Mouse (Mus musculus) liver, adult 2 months (tissue): ENCODE measurements around the gene Tmcc3. TPM values are rescaled to one million over a fixed set of nuclear protein-coding genes. Genes with fewer than 3 reads are reported as not detected.

Source experiments
- DNase-seq: peaks from one replicate; pipeline ENCODE4 v3.0.0-alpha.2; 2011; ENCODE audit warnings: low read depth, low spot score; ENCODE audit errors: extremely low read depth
- H3K27ac ChIP-seq: fragments of 200-500 bp; replicated peaks from 2 replicates; pipeline ENCODE4 v1.5.1; 2012; ENCODE audit warnings: low read depth, mild to moderate bottlenecking, control low read depth, inconsistent platforms, low read length; ENCODE audit not compliant: insufficient read depth
- H3K27me3 ChIP-seq: fragments of 200-500 bp; 2 replicates; pipeline ENCODE4 v1.6.1; 2012; ENCODE audit warnings: mild to moderate bottlenecking, moderate library complexity, low read length, inconsistent platforms; ENCODE audit not compliant: control insufficient read depth, insufficient read depth
- H3K36me3 ChIP-seq: fragments of 200-500 bp; 2 replicates; pipeline ENCODE4 v1.6.1; 2012; ENCODE audit warnings: low read length, inconsistent platforms; ENCODE audit not compliant: control insufficient read depth, insufficient read depth
- H3K4me1 ChIP-seq: fragments of 200-500 bp; 2 replicates; pipeline ENCODE4 v1.6.1; 2011; ENCODE audit warnings: low read length; ENCODE audit not compliant: control insufficient read depth, insufficient read depth
- H3K4me3 ChIP-seq: fragments of 200-500 bp; 2 replicates; pipeline ENCODE4 v1.5.1; 2011; ENCODE audit warnings: low read depth, mild to moderate bottlenecking, control low read depth, low read length, moderate library complexity; ENCODE audit not compliant: insufficient read depth
- H3K79me2 ChIP-seq: fragments of 200-500 bp; 2 replicates; pipeline ENCODE4 v1.6.1; 2012; ENCODE audit warnings: inconsistent platforms, mild to moderate bottlenecking, low read length, moderate library complexity; ENCODE audit not compliant: control insufficient read depth, insufficient read depth
- H3K9ac ChIP-seq: fragments of 200-500 bp; 2 replicates; pipeline ENCODE4 v1.6.1; 2012; ENCODE audit warnings: low read depth, mild to moderate bottlenecking, control low read depth, inconsistent platforms, low read length
- CTCF ChIP-seq: fragments of 200-500 bp; IDR thresholded peaks from 2 replicates; pipeline ENCODE4 v1.5.1; 2011; ENCODE audit warnings: low read depth, low read length, control low read depth
- POLR2A ChIP-seq: fragments of 200-500 bp; IDR thresholded peaks from 2 replicates; pipeline ENCODE4 v1.6.1; 2011; ENCODE audit warnings: low read length, control low read depth; ENCODE audit not compliant: insufficient read depth; ENCODE audit errors: extremely low read depth
- WGBS: fragments of 180-500 bp; shearing (Covaris S2); methylation state at CpG from one replicate; pipeline ENCODE4 v1.1.7; 2018; 5-methylcytosine and 5-hydroxymethylcytosine counted together
- polyA plus RNA-seq: library from polyadenylated mRNA; depleted of rRNA; stranded (reverse); fragments of >200 nt; gene quantifications from 2 replicates; pipeline ENCODE4 v1.2.3, GENCODE M21; 2012
- total RNA-seq: library from RNA; depleted of rRNA; stranded (reverse); fragments of >200 nt; gene quantifications from 2 replicates; pipeline ENCODE4 v1.2.3, GENCODE M21; 2014

The Tmcc3 gene
- total and polyA plus RNA-seq, 2 experiments, result 3.2 to 7.9 TPM

DNA sequence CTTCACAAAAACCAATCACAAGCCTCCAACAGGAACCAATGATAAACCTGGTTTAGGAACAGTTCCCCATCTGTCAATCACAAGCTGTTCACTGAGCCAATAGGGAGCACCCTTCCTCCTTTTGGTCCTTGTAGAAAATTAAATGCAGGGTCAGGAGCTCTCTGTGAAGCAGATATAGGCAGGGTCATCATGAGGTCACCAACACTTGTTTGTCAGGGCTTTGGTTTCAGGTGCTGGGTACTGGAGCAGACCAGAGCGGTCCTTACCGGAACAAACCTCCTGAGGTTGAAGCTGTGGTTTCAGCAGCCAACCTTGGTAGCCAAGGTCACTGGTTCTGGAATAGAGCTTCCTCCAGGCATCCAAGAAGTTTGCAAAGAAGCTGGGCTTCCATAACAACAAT lies 12.4 kb upstream of the Tmcc3 start:
- no peak for DNase-seq
- H3K27me3 ChIP-seq, result no peaks in the 10 kb centered on the region
- no peak overlapping the region for H3K4me3 ChIP-seq
- H3K36me3 ChIP-seq, result no peaks in the 10 kb centered on the region
- no peak overlapping the region for H3K9ac ChIP-seq
- H3K27ac ChIP-seq, result no peak overlapping the region
- no peaks in the 10 kb centered on the region for H3K79me2 ChIP-seq
- TF ChIP-seq CTCF (no peak), POLR2A (no peak)
- H3K4me1 ChIP-seq, result no peaks in the 10 kb centered on the region
- WGBS, result 88% methylated on average over 2 of the region's 2 CpGs

DNA sequence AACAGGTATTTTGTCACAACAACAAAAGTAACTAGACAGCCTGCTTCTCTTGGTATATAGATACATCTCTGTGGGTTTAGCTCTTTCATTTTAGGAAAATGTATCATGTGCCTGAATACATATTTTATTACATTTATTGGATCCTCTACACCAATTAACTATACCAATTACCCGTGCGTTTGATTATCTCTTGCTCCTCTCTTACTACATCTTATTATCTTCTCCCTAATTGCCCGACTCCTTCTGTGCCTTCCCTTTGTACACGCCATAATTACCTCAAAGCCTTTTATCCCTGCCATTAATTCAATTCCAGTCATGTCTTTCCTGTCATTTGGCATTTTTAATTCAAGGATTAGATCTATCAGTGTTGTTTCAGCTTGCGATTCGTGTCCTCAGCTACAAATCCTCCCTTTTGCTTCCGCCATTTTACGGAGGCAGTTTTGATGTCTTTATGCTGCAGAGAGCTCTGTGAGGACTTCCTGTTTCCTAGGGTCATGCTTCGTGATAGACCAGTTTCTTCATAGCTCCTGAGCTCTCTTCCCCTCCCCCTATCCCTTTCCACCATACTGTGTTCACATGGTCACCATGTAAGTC lies 7.6 kb upstream of the Tmcc3 start:
- Histone ChIP-seq H3K4me3 (no peak overlapping the region), H3K27ac (no peak overlapping the region), H3K27me3 (no peaks in the 10 kb centered on the region), H3K4me1 (no peaks in the 10 kb centered on the region), H3K9ac (no peak overlapping the region), H3K79me2 (no peaks in the 10 kb centered on the region), H3K36me3 (no peaks in the 10 kb centered on the region)
- 83% methylated on average over 9 of the region's 9 CpGs for WGBS
- DNase-seq, result no peak
- TF ChIP-seq POLR2A (no peak), CTCF (no peak)

- H3K4me1 ChIP-seq, result no peaks in the 10 kb centered on the region
- no peak for TF ChIP-seq POLR2A
- TF ChIP-seq CTCF, result no peak
- no peak overlapping the region for H3K27ac ChIP-seq
- no peak overlapping the region for H3K4me3 ChIP-seq
- WGBS, result 62% methylated on average over 5 of the region's 5 CpGs
- no peaks in the 10 kb centered on the region for H3K36me3 ChIP-seq
- H3K79me2 ChIP-seq, result no peaks in the 10 kb centered on the region
- H3K27me3 ChIP-seq, result peaks cover 2% of the 10 kb centered on the region; the same call in 1 of the 2 replicates
- no peak overlapping the region for H3K9ac ChIP-seq
- DNase-seq, result no peak
Observed at GRCm38 (mm10) chr10:94305526-94305925, 6.2 kb upstream of the Tmcc3 start.

- Histone ChIP-seq H3K36me3 (no peaks in the 10 kb centered on the region), H3K4me3 (no peak overlapping the region), H3K27me3 (peaks cover 17% of the 10 kb centered on the region), H3K27ac (no peak overlapping the region), H3K9ac (no peak overlapping the region), H3K4me1 (no peaks in the 10 kb centered on the region), H3K79me2 (no peaks in the 10 kb centered on the region)
- DNase-seq, result no peak
- WGBS, result 53% methylated on average over 8 of the region's 9 CpGs
- TF ChIP-seq POLR2A, result no peak
- TF ChIP-seq CTCF, result no peak
Observed at GRCm38 (mm10) chr10:94310499-94311267, 1.1 kb upstream of the Tmcc3 start.

GRCm38 (mm10) chr10:94312007-94312715 lies 412 bp downstream of the Tmcc3 start:
- H3K9ac ChIP-seq, result peak overlapping the region; percentile 69
- WGBS, result 3% methylated on average over 45 of the region's 45 CpGs
- no peaks in the 10 kb centered on the region for H3K4me1 ChIP-seq
- no peak for DNase-seq
- peak overlapping the region; percentile 68 for H3K4me3 ChIP-seq
- H3K79me2 ChIP-seq, result no peaks in the 10 kb centered on the region
- H3K36me3 ChIP-seq, result no peaks in the 10 kb centered on the region
- H3K27ac ChIP-seq, result no peak overlapping the region
- no peak for TF ChIP-seq POLR2A
- TF ChIP-seq CTCF, result no peak
- H3K27me3 ChIP-seq, result peaks cover 17% of the 10 kb centered on the region

DNA sequence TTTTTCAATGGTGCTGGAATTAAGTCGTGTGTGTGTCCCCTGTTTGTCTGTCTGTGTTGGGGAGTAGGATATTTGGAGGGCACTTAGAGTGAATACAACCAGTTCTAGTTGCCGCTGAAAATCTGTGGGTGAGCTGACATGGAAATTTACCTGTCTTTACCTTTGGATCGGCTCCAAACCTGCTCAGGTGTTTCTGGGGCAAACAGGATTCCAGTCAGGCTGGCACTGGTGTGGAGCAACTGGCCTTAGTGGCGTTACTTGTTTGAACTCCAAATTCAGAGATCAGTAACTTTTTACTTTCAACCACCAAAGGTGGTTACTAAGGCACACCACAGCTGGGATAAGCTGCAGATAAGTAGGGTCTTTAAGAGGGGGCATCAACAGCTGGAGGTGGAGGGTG lies 1.4 kb downstream of the Tmcc3 start:
- 80% methylated on average over 4 of the region's 4 CpGs for WGBS
- no peak overlapping the region for H3K9ac ChIP-seq
- no peak for TF ChIP-seq CTCF
- TF ChIP-seq POLR2A, result no peak
- H3K27ac ChIP-seq, result no peak overlapping the region
- H3K4me1 ChIP-seq, result no peaks in the 10 kb centered on the region
- H3K27me3 ChIP-seq, result peaks cover 17% of the 10 kb centered on the region
- no peak overlapping the region for H3K4me3 ChIP-seq
- H3K36me3 ChIP-seq, result no peaks in the 10 kb centered on the region
- H3K79me2 ChIP-seq, result no peaks in the 10 kb centered on the region
- DNase-seq, result no peak
